Mouse (Mus musculus): ENCODE results near the gene Pnpt1. TPM values are rescaled to one million over a fixed set of nuclear protein-coding genes. Genes with fewer than 3 reads are reported as not detected.

Pnpt1 gene
- total RNA-seq (2014; rRNA removed): 52.1 and 61.1 TPM in 2 replicates
- 19.8 and 21.1 TPM in 2 replicates for polyA plus RNA-seq (2015; fragmentation: Nextera tagmentation; extraction: Ambion mirVana)

DNA sequence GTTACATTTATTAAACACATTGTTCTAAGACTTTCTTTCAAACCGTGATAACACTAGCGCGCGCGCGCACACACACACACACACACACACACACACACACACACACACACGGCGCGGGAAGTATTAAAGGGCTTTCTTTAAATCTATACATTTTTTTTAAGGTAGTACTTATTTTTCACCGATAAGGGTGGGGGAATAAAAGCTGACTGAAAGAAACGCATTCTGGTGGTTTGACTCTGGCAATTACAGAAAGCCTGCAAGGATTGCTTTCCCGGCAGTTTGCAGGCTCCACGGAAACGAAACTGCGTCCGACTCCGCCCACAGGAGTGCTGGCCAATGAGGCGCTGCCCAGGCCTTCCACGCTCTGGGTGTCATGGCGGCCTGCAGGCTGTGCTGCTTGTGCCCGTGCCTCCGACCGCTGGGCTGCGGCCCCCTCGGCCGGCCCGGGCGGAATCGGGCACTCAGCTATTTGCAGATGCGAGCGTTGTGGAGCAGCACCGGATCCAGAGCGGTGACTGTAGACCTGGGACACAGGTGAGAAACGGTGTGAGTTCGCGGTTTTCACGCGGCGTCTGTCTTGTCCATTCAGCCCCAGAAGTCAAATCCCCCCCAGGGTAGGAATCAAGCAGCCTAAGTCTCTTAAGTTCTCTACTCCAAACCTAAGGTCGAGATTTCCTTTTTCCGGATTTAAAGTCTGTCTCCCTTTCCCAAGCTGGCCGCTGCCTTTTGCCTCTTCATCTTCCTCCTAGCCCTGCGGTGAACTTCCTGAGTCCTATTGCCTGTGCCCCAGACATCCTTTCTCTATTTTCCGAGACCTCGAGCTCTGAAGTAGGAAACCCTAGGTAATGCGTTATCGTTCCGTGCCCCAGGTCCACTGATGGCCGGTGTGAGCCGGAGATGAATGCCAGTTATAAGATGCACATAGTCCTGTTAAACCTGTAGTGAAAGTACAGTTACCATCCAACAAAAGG, at the start of gene Pnpt1:
TSS of gene Pnpt1 (plus strand) at position 360 of the 971 bp plus-strand sequence.
- peak within 1 kb of the TSS; percentile 57 for H3K27ac ChIP-seq (ENCODE audit: low read depth, low read length)
- WGBS: 1% methylated on average over 50 of the region's 50 CpGs
- H3K4me2 ChIP-seq (ENCODE audit: low read depth, low read length, poor library complexity, severe bottlenecking): peak within 1 kb of the TSS; percentile 83
- peaks cover 11% of the 10 kb centered on the region; the same call in 1 of the 2 replicates for H3K36me3 ChIP-seq (ENCODE audit: insufficient read depth, low read length)
- peak; percentile 100 for ATAC-seq (ENCODE audit: low FRiP score)
- H3K4me1 ChIP-seq (ENCODE audit: insufficient read depth, low read length): peaks cover 3% of the 10 kb centered on the region; the same call in 1 of the 2 replicates
- DNase-seq (ENCODE audit: low spot score): peak; percentile 96
- H3K27me3 ChIP-seq (ENCODE audit: insufficient read depth, low read length): no peaks in the 10 kb centered on the region
- peak within 1 kb of the TSS; percentile 65 for H3K4me3 ChIP-seq (ENCODE audit: low read depth, low read length)
- H3K9me3 ChIP-seq (ENCODE audit: low read length): no peaks in the 10 kb centered on the region
- TF ChIP-seq CTCF (IDR thresholded peaks at IDR 0.05): no peak; the same call in 1 of the 2 replicates
- peak within 1 kb of the TSS; percentile 68 for H3K9ac ChIP-seq (replicated peaks; ENCODE audit: low read length, poor library complexity, severe bottlenecking)

DNA sequence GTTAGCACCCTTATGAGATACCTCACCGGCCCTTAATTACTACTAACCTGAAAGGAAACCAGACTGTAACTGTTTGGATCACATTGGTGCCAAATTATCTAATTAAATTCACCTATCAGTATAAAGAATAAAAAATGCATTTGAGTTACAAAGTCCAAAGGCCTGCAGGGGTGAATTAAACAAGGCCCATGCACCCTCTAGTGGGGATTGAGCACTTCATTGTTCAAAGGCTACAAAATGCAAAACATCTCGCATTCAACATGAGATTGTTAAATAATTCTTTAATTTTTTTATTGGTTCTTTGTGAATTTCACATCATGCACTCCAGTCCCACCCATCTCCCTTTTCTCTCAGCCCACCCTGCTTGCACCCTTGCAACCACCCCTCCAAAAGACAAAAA, 38.1 kb upstream of the Pnpt1 start:
- DNase-seq (ENCODE audit: low spot score) (peak; percentile 6), ATAC-seq (ENCODE audit: low FRiP score) (no peak)

DNA sequence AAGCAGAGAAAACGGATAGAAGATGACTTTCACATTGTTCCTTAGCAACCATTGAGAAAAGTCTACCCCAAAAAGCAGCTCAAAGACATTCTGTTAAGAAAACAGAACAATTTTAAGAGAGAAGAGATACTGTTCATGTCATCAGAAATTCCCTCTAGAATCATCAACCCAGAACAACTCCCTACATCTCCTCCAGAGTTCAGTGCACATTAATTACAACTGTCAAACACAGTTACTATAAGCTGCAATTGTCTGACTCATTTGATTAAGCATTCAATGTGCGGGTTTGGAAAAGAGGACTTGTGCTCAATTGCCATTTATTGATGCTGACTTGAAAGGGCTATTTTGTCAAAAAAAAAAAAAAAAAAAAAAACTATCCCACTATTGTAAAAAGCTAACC, 31.6 kb upstream of the Pnpt1 start:
- DNase-seq (ENCODE audit: low spot score) (no peak), ATAC-seq (ENCODE audit: low FRiP score) (no peak)
- WGBS: 50% methylated on average over 2 of the region's 2 CpGs

More for the DNA sequence above, 38.1 kb upstream of the Pnpt1 start:
- Histone ChIP-seq H3K36me3 (ENCODE audit: insufficient read depth, low read length) (no peaks in the 10 kb centered on the region), H3K4me3 (ENCODE audit: low read depth, low read length) (no peak overlapping the region), H3K27me3 (ENCODE audit: insufficient read depth, low read length) (no peaks in the 10 kb centered on the region), H3K9ac (replicated peaks; ENCODE audit: low read length, poor library complexity, severe bottlenecking) (no peak overlapping the region), H3K9me3 (ENCODE audit: low read length) (no peaks in the 10 kb centered on the region), H3K27ac (ENCODE audit: low read depth, low read length) (no peak overlapping the region), H3K4me2 (ENCODE audit: low read depth, low read length, poor library complexity, severe bottlenecking) (no peak overlapping the region), H3K4me1 (ENCODE audit: insufficient read depth, low read length) (no peaks in the 10 kb centered on the region)
- 79% methylated on average over 2 of the region's 2 CpGs for WGBS
- TF ChIP-seq CTCF (IDR thresholded peaks at IDR 0.05): peak; percentile 54

DNA sequence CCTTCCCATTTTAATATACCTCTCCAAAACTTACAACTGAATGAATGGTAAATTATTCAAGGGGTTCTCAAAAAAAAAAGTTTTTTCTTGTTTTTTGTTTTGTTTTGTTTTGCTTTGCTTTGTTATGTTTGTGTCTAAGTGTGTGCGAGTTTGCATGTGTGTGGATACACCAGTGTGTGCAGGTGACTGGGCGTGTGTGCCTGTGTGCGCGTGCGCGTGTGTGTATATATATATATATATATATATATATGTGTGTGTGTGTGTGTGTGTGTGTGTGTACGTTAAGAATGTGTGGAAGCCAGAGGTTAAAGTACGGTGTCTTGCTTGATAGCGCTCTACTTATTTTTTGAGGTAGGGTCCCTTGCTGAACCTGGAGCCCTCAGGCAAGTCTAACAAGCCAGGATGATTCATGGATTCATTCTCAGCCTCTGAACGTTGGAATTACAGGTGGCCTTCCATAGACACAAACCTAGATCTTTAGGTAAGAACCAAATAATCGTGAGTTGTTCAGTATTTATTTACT, 621 bp upstream of the Pnpt1 start:
- H3K9me3 ChIP-seq (ENCODE audit: low read length): no peaks in the 10 kb centered on the region
- H3K9ac ChIP-seq (replicated peaks; ENCODE audit: low read length, poor library complexity, severe bottlenecking): peak overlapping the region; percentile 68; the same call in 1 of the 2 replicates
- DNase-seq (ENCODE audit: low spot score): peak; percentile 30
- ATAC-seq (ENCODE audit: low FRiP score): peak; percentile 76
- H3K27ac ChIP-seq (ENCODE audit: low read depth, low read length): peak overlapping the region; percentile 57; the same call in 1 of the 2 replicates
- TF ChIP-seq CTCF (IDR thresholded peaks at IDR 0.05): no peak
- peaks cover 11% of the 10 kb centered on the region; the same call in 1 of the 2 replicates for H3K36me3 ChIP-seq (ENCODE audit: insufficient read depth, low read length)
- 53% methylated on average over 11 of the region's 11 CpGs for WGBS
- H3K4me1 ChIP-seq (ENCODE audit: insufficient read depth, low read length): peaks cover 3% of the 10 kb centered on the region; the same call in 1 of the 2 replicates
- peak overlapping the region; percentile 65 for H3K4me3 ChIP-seq (ENCODE audit: low read depth, low read length)
- H3K27me3 ChIP-seq (ENCODE audit: insufficient read depth, low read length): no peaks in the 10 kb centered on the region
- peak overlapping the region; percentile 83 for H3K4me2 ChIP-seq (ENCODE audit: low read depth, low read length, poor library complexity, severe bottlenecking)

More for the DNA sequence above, 31.6 kb upstream of the Pnpt1 start:
- no peak overlapping the region for H3K4me3 ChIP-seq (ENCODE audit: low read depth, low read length)
- H3K4me1 ChIP-seq (ENCODE audit: insufficient read depth, low read length): no peaks in the 10 kb centered on the region
- no peak overlapping the region for H3K9ac ChIP-seq (replicated peaks; ENCODE audit: low read length, poor library complexity, severe bottlenecking)
- H3K36me3 ChIP-seq (ENCODE audit: insufficient read depth, low read length): no peaks in the 10 kb centered on the region
- H3K9me3 ChIP-seq (ENCODE audit: low read length): no peaks in the 10 kb centered on the region
- H3K27ac ChIP-seq (ENCODE audit: low read depth, low read length): no peak overlapping the region
- no peak for TF ChIP-seq CTCF (IDR thresholded peaks at IDR 0.05)
- no peak overlapping the region for H3K4me2 ChIP-seq (ENCODE audit: low read depth, low read length, poor library complexity, severe bottlenecking)
- H3K27me3 ChIP-seq (ENCODE audit: insufficient read depth, low read length): no peaks in the 10 kb centered on the region

DNA sequence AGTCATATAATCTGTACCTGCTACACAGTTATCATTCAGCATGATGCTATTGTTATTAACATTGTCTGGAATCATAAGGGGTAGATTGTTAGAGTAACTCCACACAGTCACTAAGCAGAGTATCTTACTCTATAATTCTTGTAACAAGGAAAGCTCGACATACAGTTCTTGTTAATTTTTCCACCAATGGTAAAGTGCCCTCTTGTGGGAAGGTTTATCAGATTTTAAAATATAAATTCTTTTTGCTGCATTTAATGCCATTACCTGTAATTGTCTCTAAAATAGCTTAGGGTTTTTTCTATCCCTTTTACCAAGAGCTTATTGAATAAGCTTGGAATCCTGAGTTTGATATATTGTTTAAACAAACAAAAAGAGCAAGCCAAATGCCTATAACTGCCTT, 10.1 kb downstream of the Pnpt1 start:
- ATAC-seq (ENCODE audit: low FRiP score): no peak
- peak; percentile 4 for DNase-seq (ENCODE audit: low spot score)
- Histone ChIP-seq H3K4me2 (ENCODE audit: low read depth, low read length, poor library complexity, severe bottlenecking) (no peak overlapping the region), H3K4me3 (ENCODE audit: low read depth, low read length) (no peak overlapping the region), H3K27me3 (ENCODE audit: insufficient read depth, low read length) (no peaks in the 10 kb centered on the region), H3K36me3 (ENCODE audit: insufficient read depth, low read length) (peaks cover 9% of the 10 kb centered on the region; the same call in 1 of the 2 replicates), H3K27ac (ENCODE audit: low read depth, low read length) (no peak overlapping the region), H3K4me1 (ENCODE audit: insufficient read depth, low read length) (no peaks in the 10 kb centered on the region), H3K9me3 (ENCODE audit: low read length) (no peaks in the 10 kb centered on the region), H3K9ac (replicated peaks; ENCODE audit: low read length, poor library complexity, severe bottlenecking) (no peak overlapping the region)
- TF ChIP-seq CTCF (IDR thresholded peaks at IDR 0.05): peak; percentile 62
- WGBS: 40% methylated on average over 1 of the region's 1 CpGs
